Mouse (Mus musculus) right cerebral cortex, postnatal 10 days (tissue): Measurements from ENCODE around the gene Gm10799.
"Not testable (repeated sequence)": the region's sequence is repeated elsewhere in the genome, so short reads cannot be mapped to it uniquely, and the experiment has no call there.

Experiments
- DNase-seq, 2 experiments: peaks; one replicate each; pipeline ENCODE4 v3.0.0; 2021; ENCODE audit warnings: low spot score in 2 of 2

Gene Gm10799

DNA sequence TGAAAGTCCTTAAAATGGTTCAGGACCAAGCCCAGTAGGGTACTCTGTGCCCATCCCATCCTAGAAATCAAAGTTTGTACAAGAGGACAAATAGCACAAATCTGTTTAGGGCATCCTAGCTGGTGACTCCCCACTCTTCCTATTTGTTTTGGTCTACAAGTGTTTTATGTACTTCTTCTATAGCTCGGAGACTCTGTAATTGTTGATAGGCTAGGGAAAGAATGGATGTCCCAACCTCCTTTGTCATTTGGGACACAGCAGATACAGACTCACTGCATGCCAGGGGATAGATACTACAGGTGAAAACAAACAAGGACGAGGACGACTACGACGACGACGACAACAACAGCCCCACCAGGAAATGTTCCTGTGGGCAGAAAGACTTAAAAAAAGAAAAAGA is at the start of gene Gm10799:
TSS of gene Gm10799 (minus strand) at position 101 of the 400 bp plus-strand sequence.
- DNase-seq: not testable (repeated sequence)

GRCm38 (mm10) chr2:104117173-104117572 is 48.8 kb upstream of the Gm10799 start:
- DNase-seq: not testable (repeated sequence)

DNA sequence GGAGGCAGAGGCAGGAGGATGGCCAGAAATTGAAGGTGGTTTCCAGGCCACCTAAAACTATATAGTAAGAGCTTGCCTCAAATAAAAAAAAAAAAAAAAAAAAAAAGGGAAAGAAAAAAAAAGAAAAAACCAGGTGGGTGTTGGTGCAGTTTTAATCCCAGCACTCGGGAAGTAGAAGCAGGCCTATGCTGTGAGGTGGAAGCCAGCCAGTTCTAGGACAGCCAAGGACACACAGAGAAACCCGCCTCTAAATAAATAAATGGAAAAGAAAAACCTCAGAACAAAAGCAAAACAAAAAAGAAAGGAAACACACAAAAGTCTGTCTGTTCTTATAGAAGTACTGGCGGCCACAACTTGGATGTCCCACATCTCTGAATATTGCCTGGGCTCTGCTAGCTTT is 46.5 kb upstream of the Gm10799 start:
- no peak for DNase-seq

DNA sequence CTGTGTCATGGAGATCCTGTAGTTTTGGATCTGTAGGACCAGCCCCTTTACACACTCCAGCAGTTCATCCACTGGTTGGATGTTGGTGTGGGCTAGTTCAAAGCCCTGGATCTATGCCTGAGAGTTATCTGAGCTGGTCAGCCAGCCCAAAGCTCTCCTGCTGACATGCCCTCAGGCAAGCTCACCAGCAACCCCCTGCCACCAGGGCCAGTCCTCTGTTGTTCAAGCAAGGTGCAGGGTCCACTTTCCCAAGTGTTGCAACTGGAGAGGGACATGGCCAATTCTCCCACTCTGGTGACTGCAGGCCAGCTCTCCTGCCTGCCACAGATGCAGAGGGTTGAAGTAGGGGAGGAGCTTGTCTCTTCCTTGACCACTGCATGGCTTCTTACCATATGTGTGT is 45.2 kb upstream of the Gm10799 start:
- not testable (repeated sequence) for DNase-seq

DNA sequence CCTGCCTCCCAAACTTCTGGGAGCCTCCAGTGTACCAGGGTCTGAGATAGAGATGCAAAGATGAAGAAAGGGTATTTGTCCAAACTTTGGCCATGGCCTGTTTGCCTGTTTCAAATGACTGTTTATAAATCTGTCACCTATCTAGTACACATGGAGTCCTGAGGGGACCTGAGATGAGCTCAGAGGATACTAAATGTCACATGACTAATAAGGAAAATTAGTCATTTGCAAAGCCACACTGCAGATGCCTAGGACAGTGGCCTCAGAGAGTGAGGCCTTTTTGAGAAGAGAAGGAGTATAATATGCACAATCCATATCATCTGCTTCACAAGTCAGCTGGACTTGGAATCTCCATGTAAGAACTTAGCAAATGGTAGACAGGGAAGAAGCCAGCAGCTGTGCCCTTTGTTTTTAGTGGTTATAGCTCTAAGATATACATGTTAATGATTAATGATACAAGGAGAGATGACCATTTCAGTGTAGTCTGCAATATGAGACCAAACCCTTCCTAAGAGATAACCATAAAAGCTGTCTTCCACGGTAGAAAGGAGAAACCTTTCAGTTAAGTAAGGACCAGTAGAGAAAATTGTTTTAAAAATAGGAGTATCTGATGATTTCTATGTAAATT is 42.9 kb upstream of the Gm10799 start:
- not testable (repeated sequence) for DNase-seq

GRCm38 (mm10) chr2:104110031-104110430 is 41.7 kb upstream of the Gm10799 start:
- no peak for DNase-seq

DNA sequence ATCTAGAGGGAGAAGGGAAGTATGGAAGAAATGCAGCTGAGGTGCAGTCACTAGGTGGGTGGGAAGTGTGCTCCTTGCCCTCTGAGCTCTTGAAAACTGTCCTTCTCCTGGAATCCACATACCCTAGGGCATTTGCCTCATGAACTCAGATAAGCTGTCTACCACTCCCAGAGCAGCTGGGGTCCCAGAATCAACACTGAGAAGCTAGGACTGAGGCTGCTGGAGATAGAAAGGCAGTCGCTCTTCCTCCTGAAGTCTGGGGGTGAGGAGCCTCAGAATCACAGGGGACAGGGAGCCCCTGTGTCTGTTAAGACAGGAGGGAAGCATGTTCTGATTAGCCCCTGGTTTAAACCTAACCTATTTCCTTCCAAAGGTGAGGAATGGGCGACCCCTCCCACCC is 41.2 kb upstream of the Gm10799 start:
- no peak for DNase-seq

GRCm38 (mm10) chr2:104109021-104109420 is 40.7 kb upstream of the Gm10799 start:
- DNase-seq: not testable (repeated sequence)

DNA sequence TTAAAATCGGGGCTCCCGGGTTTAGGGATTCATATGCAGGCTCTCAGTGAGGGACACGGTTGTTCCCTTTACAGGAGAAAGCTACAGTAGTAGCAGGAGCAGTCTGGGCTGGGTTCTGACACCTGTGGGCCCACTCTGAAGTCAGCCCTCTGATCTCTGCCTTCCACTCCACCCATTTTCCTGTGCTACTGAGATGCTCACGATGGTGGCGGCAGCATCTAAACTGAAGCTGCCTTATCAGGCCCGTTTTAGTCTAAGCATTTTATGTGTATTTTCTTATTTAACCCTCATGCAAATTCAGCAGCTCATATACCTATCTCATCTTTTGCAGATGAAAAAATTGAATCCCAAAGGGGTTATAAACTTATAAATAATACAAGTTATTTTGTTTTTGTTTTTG is 36.5 kb upstream of the Gm10799 start:
- DNase-seq: no peak

- no peak for DNase-seq
Observed at GRCm38 (mm10) chr2:104099946-104100345, 31.6 kb upstream of the Gm10799 start.

GRCm38 (mm10) chr2:104099231-104099585 is 30.9 kb upstream of the Gm10799 start:
- no peak for DNase-seq

DNA sequence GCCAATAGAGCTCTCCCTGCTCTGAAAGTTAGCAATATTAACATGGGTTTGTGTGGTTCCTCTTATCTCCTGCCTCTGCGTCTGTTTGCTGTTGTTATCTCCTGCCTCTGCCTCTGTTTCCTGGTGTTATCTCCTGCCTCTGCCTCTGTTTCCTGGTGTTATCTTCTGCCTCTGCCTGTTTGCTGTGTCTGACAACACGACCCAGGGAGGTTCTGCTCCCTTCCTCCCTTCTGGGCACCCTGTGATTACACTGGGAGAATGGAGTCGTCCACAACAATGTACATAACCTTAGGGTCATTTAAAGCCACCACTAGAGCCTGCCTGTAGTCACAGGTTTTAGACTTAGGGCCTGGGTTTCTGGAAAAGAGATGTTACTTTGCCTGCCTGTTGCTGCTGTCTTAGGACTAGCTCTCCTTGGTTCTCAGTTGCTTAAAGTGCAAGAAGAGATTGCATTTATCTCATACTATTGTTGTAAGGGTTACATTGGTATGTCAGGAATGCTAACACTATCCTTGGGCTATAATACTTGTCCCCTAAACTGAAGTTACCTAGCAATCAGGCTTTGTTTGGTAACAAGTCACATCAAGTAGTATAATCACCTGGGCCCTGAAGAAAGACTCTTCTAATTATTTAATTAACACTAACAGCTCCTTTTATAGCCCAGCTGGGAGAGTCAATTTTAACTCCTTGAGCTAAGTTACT is 30.3 kb upstream of the Gm10799 start:
- DNase-seq: no peak

- not testable (repeated sequence) for DNase-seq
Observed at GRCm38 (mm10) chr2:104097396-104097795, 29.0 kb upstream of the Gm10799 start.

GRCm38 (mm10) chr2:104096796-104097195 is 28.4 kb upstream of the Gm10799 start:
- DNase-seq: not testable (repeated sequence)

GRCm38 (mm10) chr2:104096256-104096655 is 27.9 kb upstream of the Gm10799 start:
- no peak for DNase-seq

DNA sequence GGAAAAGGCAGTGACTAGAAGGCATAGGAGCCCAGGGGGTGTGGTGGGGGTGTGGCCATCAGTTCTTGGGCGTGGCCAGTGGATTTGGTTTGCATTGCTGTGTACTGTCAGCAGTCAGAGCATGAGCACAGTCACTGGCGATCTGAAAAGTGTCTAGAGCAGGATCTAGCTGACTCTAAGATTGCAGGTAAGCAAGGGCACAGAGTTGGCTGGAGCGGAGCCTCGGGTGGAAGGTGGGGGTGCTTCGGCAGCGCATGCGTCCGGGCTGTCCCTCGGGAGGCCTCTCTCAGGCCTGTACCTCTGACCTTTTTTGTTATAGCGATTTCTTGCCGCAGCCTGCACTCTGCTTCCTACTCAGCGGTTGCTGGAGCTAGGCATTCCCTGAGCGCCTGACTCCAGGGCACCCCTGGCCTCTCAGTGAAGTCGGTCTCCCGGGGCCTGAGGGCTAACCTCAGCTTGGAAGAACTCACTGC is 27.4 kb upstream of the Gm10799 start, which contains the start of gene Cd59a:
TSS of gene Cd59a (plus strand) at position 61 of the 473 bp plus-strand sequence.
- DNase-seq: peak; percentile 64 to 66

DNA sequence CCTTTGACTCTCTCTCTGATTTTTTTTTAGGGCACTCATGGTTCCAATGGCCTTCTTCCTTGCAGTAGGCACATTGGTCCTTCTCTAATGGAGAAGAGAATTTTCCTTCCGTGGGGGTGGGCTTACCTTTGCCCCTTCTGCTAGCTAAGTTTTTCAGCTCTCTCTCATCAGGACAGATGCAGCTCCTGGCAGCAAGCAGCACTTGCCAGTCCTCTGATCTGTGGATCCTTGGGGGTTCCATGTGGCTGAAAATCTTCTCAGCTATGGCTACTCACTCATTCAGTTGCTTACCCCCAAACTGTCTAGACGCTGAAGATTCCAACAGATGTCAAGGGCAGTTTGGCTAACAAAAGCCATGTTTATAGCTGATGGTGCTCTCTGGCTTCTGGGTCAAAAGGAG is 25.0 kb upstream of the Gm10799 start:
- DNase-seq: no peak

DNA sequence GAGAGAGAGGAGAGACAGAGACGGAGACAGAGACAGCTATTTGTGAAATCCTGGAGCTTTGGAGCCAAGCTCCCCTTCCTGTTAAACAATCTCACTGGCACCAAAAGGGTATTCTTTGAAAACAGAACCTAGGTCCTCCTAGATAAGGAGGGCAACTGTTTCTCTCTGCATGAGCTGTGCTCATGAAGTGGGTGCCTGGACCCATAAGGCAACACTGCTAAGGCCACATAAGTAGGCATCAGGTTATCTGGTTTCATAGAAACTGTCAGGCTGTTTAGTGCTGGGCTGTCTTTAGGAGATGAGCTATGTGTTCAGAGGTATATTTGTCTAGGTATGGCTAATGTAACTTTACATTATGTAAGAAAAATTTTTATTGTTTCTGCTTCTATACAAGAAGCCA is 19.2 kb upstream of the Gm10799 start:
- DNase-seq: not testable (repeated sequence)

GRCm38 (mm10) chr2:104084027-104084426 is 15.7 kb upstream of the Gm10799 start:
- not testable (repeated sequence) for DNase-seq

DNA sequence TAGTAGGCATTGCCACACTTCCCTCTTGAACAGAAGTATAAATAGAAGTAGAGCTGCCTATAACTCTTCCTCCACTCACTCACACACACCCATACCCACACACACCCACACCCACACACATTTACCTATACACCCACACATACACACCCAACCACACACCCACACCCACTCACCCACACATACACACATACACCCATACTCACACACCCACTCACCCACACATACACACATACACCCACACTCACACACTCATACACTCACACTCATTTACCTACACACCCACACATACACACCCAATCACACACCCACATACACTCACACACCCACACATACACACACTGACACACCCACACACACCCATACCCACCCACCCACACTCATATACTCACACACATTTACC is 14.1 kb upstream of the Gm10799 start:
- no peak for DNase-seq

GRCm38 (mm10) chr2:104081436-104082050 is 13.2 kb upstream of the Gm10799 start:
- not testable (repeated sequence) for DNase-seq

GRCm38 (mm10) chr2:104078285-104078684 is 9.9 kb upstream of the Gm10799 start:
- not testable (repeated sequence) for DNase-seq

- DNase-seq: peak in 1 of 2 experiments; percentile 29
Observed at GRCm38 (mm10) chr2:104069704-104070185, 1.4 kb upstream of the Gm10799 start, which contains the start of gene Cd59b. Gene Cd59b (plus strand): TSS chr2:104069849.
